Mouse (Mus musculus): ENCODE results near the gene Cox10. TPM values are rescaled to one million over a fixed set of nuclear protein-coding genes. Genes with fewer than 3 reads are reported as not detected.

Gene Cox10
- polyA plus RNA-seq, 1 experiment from 2014 or later: 22.7 TPM

DNA sequence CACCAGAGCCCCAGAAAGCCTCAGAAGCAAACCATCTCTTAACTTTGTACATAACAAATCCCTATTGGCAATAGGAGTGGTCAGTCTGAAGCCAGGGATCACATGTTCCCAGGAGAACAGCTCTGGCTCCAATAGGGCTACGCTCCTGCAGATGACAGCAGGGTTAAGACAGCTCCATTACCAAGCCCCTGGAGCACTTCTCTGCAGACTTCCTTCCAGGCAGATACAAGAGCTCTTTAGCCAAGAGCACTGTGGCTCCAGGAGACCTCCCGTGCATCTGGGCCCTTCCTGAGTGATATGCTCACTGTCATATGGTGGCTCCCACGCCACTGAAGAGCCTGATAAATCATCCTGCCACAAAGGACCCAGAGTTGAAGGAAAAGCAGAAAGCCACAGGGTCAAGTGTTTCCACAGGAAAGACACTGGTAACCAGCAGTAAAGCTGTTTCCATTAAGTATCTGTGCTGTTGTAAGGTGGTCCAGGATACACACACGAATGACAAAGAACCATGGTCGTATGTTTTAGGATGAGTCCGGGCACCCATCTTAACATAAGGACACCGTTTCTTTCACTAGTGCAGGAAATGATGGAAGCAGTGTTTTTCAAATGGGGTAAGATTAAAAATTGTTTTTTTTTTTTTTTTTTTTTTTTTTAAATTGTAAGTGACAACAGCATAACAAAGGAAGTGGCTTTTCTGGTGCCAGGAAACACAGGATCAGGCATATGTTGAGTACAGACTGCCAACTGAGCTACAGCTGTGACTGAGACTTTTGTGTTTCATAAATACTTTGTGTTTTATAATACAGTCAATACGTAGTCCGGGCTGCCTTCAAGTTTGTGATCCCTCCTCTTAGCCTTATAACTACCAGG is 90.0 kb downstream of the Cox10 start:
- no peak for ATAC-seq (ENCODE audit: low read depth)
- Histone ChIP-seq H3K4me2 (no peak overlapping the region), H3K27ac (replicated peaks) (no peak overlapping the region), H3K9ac (no peak overlapping the region), H3K9me3 (no peaks in the 10 kb centered on the region), H3K4me1 (replicated peaks) (peaks cover 25% of the 10 kb centered on the region), H3K27me3 (no peaks in the 10 kb centered on the region), H3K36me3 (no peaks in the 10 kb centered on the region), H3K4me3 (no peak overlapping the region)
- 57% methylated on average over 9 of the region's 9 CpGs for WGBS

GRCm38 (mm10) chr11:63988031-63988665 is 91.1 kb downstream of the Cox10 start:
- Histone ChIP-seq H3K36me3 (no peaks in the 10 kb centered on the region), H3K4me3 (no peak overlapping the region), H3K9me3 (no peaks in the 10 kb centered on the region), H3K27me3 (no peaks in the 10 kb centered on the region), H3K27ac (replicated peaks) (no peak overlapping the region), H3K9ac (no peak overlapping the region), H3K4me1 (replicated peaks) (peaks cover 23% of the 10 kb centered on the region), H3K4me2 (no peak overlapping the region)
- 80% methylated on average over 3 of the region's 3 CpGs for WGBS
- no peak for ATAC-seq (ENCODE audit: low read depth)

DNA sequence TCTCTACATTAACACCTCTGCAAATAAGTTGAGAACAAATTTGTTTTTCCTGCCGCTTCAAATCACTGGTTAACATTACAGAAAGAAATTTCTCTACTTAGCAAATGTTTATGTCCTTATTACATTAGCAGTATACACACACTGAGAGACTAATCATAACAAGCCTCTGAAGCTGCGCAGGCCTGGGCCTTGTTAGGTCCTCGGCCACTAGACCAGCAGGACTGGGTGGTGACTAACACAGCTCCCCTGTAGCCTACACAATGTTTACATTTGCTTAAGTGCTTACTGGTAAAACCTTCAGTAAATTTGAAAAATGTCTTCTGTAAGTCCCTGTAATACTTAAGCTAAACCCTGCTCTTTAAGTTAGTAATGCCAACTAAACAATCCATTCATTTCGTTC is 92.6 kb downstream of the Cox10 start:
- H3K36me3 ChIP-seq: no peaks in the 10 kb centered on the region
- H3K4me1 ChIP-seq (replicated peaks): peaks cover 37% of the 10 kb centered on the region
- no peak overlapping the region for H3K4me3 ChIP-seq
- no peak for ATAC-seq (ENCODE audit: low read depth)
- no peak overlapping the region for H3K9ac ChIP-seq
- WGBS: 91% methylated on average over 4 of the region's 4 CpGs
- H3K4me2 ChIP-seq: no peak overlapping the region
- no peak overlapping the region for H3K27ac ChIP-seq (replicated peaks)
- H3K9me3 ChIP-seq: no peaks in the 10 kb centered on the region
- H3K27me3 ChIP-seq: no peaks in the 10 kb centered on the region

DNA sequence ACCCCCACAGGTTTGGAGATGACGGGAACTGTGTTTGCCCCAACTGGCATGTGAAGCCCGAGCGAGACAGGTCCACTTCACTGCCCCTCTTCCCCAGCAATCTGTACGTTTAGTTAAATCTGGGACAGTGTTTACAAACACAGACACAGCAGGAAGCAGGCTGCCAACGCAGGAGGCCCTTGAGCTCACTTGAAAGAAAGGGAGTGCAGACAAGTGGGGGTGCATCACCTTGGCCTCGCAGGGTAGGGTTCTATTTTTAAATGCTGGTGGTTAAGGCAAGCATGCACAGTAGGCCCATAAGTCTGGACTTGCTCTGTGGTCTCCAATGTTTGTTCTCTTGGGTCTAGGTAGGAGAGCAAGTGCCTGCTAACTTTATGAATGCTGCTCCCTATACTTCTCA is 93.8 kb downstream of the Cox10 start:
- Histone ChIP-seq H3K4me2 (no peak overlapping the region), H3K9ac (no peak overlapping the region), H3K27me3 (no peaks in the 10 kb centered on the region), H3K4me1 (replicated peaks) (peaks cover 32% of the 10 kb centered on the region), H3K27ac (replicated peaks) (no peak overlapping the region), H3K4me3 (no peak overlapping the region), H3K9me3 (no peaks in the 10 kb centered on the region), H3K36me3 (no peaks in the 10 kb centered on the region)
- 73% methylated on average over 6 of the region's 6 CpGs for WGBS
- no peak for ATAC-seq (ENCODE audit: low read depth)

DNA sequence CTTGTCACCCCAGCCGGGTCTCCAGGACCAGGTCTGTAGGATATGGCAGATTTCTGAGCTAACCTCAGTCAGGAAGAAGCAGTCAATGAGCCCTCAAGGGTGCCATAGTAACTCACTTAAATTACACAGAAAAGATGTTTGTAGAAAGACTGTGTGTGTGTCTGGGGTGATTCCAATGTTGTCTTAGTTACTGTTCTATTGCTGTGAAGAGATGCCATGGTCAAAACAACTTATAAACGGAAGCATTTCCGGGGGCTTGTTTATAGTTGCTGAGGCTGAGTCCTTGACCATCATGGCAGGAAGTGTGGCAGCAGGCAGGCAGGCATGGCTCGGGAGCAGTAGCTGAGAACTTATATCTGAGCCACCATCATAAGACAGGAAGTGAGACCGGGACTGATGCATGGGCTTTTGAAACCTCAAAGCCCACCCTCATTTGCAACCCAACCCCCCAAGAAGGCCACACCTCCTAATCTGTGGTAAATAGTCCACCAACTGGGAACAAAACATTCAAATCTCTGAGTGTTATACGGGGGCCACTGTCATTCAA is 94.6 kb downstream of the Cox10 start:
- Histone ChIP-seq H3K4me3 (no peak overlapping the region), H3K9ac (no peak overlapping the region), H3K36me3 (no peaks in the 10 kb centered on the region), H3K4me1 (replicated peaks) (peaks cover 26% of the 10 kb centered on the region), H3K27ac (replicated peaks) (no peak overlapping the region), H3K4me2 (no peak overlapping the region), H3K9me3 (no peaks in the 10 kb centered on the region), H3K27me3 (no peaks in the 10 kb centered on the region)
- ATAC-seq (ENCODE audit: low read depth): no peak
- WGBS: 82% methylated on average over 6 of the region's 6 CpGs

GRCm38 (mm10) chr11:63977741-63978140 is 101.5 kb downstream of the Cox10 start:
- Histone ChIP-seq H3K9ac (no peak overlapping the region), H3K36me3 (peaks cover 15% of the 10 kb centered on the region; the same call in 1 of the 2 replicates), H3K4me2 (no peak overlapping the region), H3K4me3 (no peak overlapping the region), H3K27me3 (no peaks in the 10 kb centered on the region), H3K4me1 (replicated peaks) (peaks cover 11% of the 10 kb centered on the region), H3K9me3 (no peaks in the 10 kb centered on the region), H3K27ac (replicated peaks) (no peak overlapping the region)
- 74% methylated on average over 2 of the region's 2 CpGs for WGBS
- ATAC-seq (ENCODE audit: low read depth): no peak

DNA sequence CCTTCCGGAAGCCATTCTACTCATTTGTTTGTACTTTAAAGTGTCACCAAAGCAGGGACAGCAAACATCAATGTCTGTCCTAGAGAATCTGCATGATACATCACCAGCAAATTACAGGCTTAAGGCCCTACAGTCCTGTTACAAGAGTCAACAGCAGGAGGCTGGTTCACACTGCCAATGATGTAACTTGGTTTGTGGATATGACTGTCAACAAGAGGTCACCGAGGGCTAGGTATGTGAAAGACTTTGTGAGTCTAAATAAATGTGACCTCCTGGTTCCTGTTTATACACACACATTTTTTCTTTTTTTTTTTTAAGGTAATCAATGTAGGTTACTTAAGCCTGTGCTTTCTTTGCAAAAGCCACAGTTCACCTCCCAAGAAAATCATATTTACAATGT is 102.5 kb downstream of the Cox10 start:
- no peak overlapping the region for H3K4me2 ChIP-seq
- no peak overlapping the region for H3K9ac ChIP-seq
- H3K9me3 ChIP-seq: no peaks in the 10 kb centered on the region
- H3K27me3 ChIP-seq: no peaks in the 10 kb centered on the region
- 0 out of 2 replicates have a peak, but pooled peaks cover 2% of the 10 kb centered on the region for H3K4me1 ChIP-seq (replicated peaks)
- ATAC-seq (ENCODE audit: low read depth): no peak
- H3K4me3 ChIP-seq: no peak overlapping the region
- no peak overlapping the region for H3K27ac ChIP-seq (replicated peaks)
- H3K36me3 ChIP-seq: peaks cover 15% of the 10 kb centered on the region; the same call in 1 of the 2 replicates
- WGBS: 91% methylated on average over 2 of the region's 2 CpGs

DNA sequence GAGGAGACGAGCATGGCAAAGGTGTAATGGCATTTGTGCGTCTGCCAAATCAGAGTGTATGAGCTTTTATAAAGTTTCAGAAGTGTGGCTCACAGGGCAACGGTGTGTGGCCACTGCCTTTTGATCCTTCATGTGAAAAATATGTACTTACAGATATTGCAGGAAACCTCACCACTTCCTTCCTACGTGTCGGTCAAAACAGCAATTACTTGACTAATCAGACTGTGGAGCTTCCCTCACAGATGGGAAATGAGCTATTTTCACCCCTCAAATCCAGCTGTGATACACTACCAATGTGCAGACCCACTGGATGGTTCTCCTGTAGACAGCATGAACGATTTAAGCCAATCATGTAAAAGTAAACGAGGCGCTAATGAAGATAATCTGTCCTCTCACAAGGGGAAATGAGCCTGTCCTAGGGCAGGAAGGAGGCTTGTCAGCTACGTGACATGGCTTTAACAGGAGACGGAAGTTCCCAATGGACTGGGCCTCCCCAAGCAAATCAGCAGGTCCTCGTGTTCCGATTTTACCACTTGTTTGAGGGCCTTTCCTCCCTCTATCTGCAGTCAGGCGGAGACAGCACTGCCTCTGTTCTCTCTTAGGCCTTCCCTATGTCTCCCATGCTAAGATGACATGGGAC is 103.9 kb downstream of the Cox10 start:
- Histone ChIP-seq H3K9ac (no peak overlapping the region), H3K36me3 (peaks cover 15% of the 10 kb centered on the region; the same call in 1 of the 2 replicates), H3K4me3 (no peak overlapping the region), H3K27me3 (no peaks in the 10 kb centered on the region), H3K4me2 (no peak overlapping the region), H3K9me3 (no peaks in the 10 kb centered on the region), H3K4me1 (replicated peaks) (no peaks in the 10 kb centered on the region), H3K27ac (replicated peaks) (no peak overlapping the region)
- 91% methylated on average over 13 of the region's 13 CpGs for WGBS
- no peak for ATAC-seq (ENCODE audit: low read depth)

- ATAC-seq (ENCODE audit: low read depth): no peak
- no peaks in the 10 kb centered on the region for H3K9me3 ChIP-seq
- H3K4me3 ChIP-seq: no peak overlapping the region
- no peak overlapping the region for H3K27ac ChIP-seq (replicated peaks)
- WGBS: 71% methylated on average over 2 of the region's 2 CpGs
- peaks cover 15% of the 10 kb centered on the region; the same call in 1 of the 2 replicates for H3K36me3 ChIP-seq
- no peaks in the 10 kb centered on the region for H3K27me3 ChIP-seq
- H3K4me2 ChIP-seq: no peak overlapping the region
- H3K4me1 ChIP-seq (replicated peaks): peaks cover 10% of the 10 kb centered on the region
- H3K9ac ChIP-seq: no peak overlapping the region
These were observed 105.3 kb downstream of the Cox10 start for GRCm38 (mm10) chr11:63973973-63974372.

DNA sequence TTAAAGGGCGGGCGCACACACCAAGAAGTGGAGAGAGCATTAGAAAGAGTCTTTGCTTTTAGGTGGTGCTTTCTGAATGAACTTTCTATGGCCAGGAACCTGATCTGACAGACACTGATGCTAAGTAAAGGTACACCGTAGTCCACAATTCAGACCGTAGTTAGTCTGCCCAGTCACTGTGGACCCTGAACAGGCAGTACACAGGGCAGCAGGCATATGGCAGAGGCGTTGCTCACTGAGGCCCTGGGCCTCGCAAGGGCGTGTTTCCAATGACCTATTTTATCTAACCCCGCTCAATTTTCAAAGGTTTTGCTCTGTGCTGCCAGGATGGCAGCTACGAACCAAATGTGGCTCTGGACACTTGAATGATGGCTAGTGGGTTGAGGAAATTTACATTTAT is 107.8 kb downstream of the Cox10 start:
- WGBS: 93% methylated on average over 9 of the region's 9 CpGs
- no peak for ATAC-seq (ENCODE audit: low read depth)
- H3K36me3 ChIP-seq: peaks cover 15% of the 10 kb centered on the region; the same call in 1 of the 2 replicates
- H3K4me3 ChIP-seq: no peak overlapping the region
- peaks cover 4% of the 10 kb centered on the region; the same call in 1 of the 2 replicates for H3K27me3 ChIP-seq
- no peak overlapping the region for H3K27ac ChIP-seq (replicated peaks)
- H3K4me2 ChIP-seq: no peak overlapping the region
- H3K9me3 ChIP-seq: no peaks in the 10 kb centered on the region
- no peak overlapping the region for H3K9ac ChIP-seq
- peaks cover 25% of the 10 kb centered on the region for H3K4me1 ChIP-seq (replicated peaks)

DNA sequence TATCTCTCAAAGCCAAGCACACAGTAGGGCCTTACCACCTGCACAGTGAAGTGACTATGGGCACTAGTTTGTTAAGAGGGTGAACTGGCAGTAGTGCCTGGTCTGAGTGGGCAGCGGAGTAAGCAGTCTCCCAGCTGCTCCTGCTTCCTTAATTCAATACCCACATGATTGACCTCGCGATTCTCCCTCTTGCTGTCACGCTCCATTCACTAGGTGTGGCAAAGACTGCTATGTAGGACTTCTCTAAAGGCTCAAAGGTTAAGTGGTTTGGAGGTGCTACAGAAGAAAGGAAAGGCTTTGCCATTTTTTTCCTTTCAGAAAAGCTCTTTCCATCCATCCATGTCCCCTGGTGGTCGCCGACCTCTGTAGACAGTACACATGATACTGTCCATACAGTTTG is 108.5 kb downstream of the Cox10 start:
- Histone ChIP-seq H3K9me3 (no peaks in the 10 kb centered on the region), H3K4me1 (replicated peaks) (peaks cover 29% of the 10 kb centered on the region), H3K36me3 (peaks cover 10% of the 10 kb centered on the region; the same call in 1 of the 2 replicates), H3K27ac (replicated peaks) (no peak overlapping the region), H3K9ac (no peak overlapping the region), H3K4me3 (no peak overlapping the region), H3K4me2 (no peak overlapping the region), H3K27me3 (peaks cover 4% of the 10 kb centered on the region; the same call in 1 of the 2 replicates)
- ATAC-seq (ENCODE audit: low read depth): no peak
- 96% methylated on average over 6 of the region's 6 CpGs for WGBS

Measured in neural tube, embryonic 13.5 days (tissue).